Comparison of ENCODE assay signal across 10 mouse cellular contexts in genomic region chr9:44096536-44096935, GRCm38 (mm10). TPM values are rescaled to one million over a fixed set of nuclear protein-coding genes. Genes with fewer than 3 reads are reported as not detected.
A peak's percentile ranks its signal among the peaks of the same experiment; 100 is the strongest.
DNase-seq lines count a peak whose midpoint lies in the region; ATAC-seq and TF ChIP-seq lines count a peak whose summit lies in the region.
"Had no signal": no experiment of that assay in that cellular context is flagged by ENCODE, and none has a peak within 500 bp of the region (broad histone marks: within the 10 kb centered on the region; RNA-seq: fewer than 3 reads in every experiment).

No protein-coding gene starts in this region.

- peaks cover 20% of the 10 kb centered on the region; the same call in 1 of the 2 replicates for H3K36me3 ChIP-seq in kidney, embryonic 14.5 days (ENCODE audit: control insufficient read depth, insufficient read depth, low read length)
- no peaks in the 10 kb centered on the region; the same call in 1 of the 2 replicates for H3K36me3 ChIP-seq in embryonic facial prominence, embryonic 11.5 days (replicated peaks; ENCODE audit: control insufficient read depth, insufficient read depth, low read depth, low read length)
- H3K36me3 ChIP-seq in midbrain, postnatal 0 days (ENCODE audit: insufficient read depth, low read length), result no peaks in the 10 kb centered on the region

- H3K4me2 ChIP-seq in kidney, embryonic 14.5 days (replicated peaks; ENCODE audit: low read depth, low read length), result no peak overlapping the region
- no peak overlapping the region for H3K4me2 ChIP-seq in embryonic facial prominence, embryonic 11.5 days (ENCODE audit: low read depth, low read length)
- no peak overlapping the region for H3K4me2 ChIP-seq in midbrain, postnatal 0 days (ENCODE audit: low read depth, low read length, poor library complexity, severe bottlenecking)
- H3K4me2 ChIP-seq: stomach, embryonic 15.5 days had no signal

- 0 out of 2 replicates have a peak, but pooled peaks have one; percentile 8 for TF ChIP-seq CTCF in midbrain, postnatal 0 days (IDR thresholded peaks at IDR 0.05)

- H3K9ac ChIP-seq in kidney, embryonic 14.5 days (ENCODE audit: low read depth, low read length), result no peak overlapping the region
- H3K9ac ChIP-seq in embryonic facial prominence, embryonic 11.5 days (replicated peaks; ENCODE audit: low read length), result 0 out of 2 replicates have a peak overlapping the region, but pooled peaks have one; percentile 29
- no peak overlapping the region for H3K9ac ChIP-seq in midbrain, postnatal 0 days (replicated peaks; ENCODE audit: low read length, poor library complexity, severe bottlenecking)
- H3K9ac ChIP-seq: stomach, embryonic 15.5 days had no signal

- H3K4me1 ChIP-seq in kidney, embryonic 14.5 days (ENCODE audit: control insufficient read depth, insufficient read depth, low read length), result peaks cover 7% of the 10 kb centered on the region
- no peaks in the 10 kb centered on the region; the same call in 1 of the 2 replicates for H3K4me1 ChIP-seq in embryonic facial prominence, embryonic 11.5 days (ENCODE audit: control insufficient read depth, insufficient read depth, low read length)
- H3K4me1 ChIP-seq in midbrain, postnatal 0 days (ENCODE audit: insufficient read depth, low read length), result peaks cover 6% of the 10 kb centered on the region; the same call in 1 of the 2 replicates

- no peaks in the 10 kb centered on the region for H3K9me3 ChIP-seq in kidney, embryonic 14.5 days (ENCODE audit: control insufficient read depth, low read length)
- no peaks in the 10 kb centered on the region for H3K9me3 ChIP-seq in embryonic facial prominence, embryonic 11.5 days (replicated peaks; ENCODE audit: control insufficient read depth, low read length)
- H3K9me3 ChIP-seq in midbrain, postnatal 0 days (ENCODE audit: low read length), result no peaks in the 10 kb centered on the region
- H3K9me3 ChIP-seq: stomach, embryonic 15.5 days had no signal

- no peak overlapping the region for H3K4me3 ChIP-seq in kidney, embryonic 14.5 days (ENCODE audit: low read length)
- no peak overlapping the region for H3K4me3 ChIP-seq in embryonic facial prominence, embryonic 11.5 days (ENCODE audit: low read depth, low read length)
- no peak overlapping the region for H3K4me3 ChIP-seq in midbrain, postnatal 0 days (ENCODE audit: low read depth, low read length)
- H3K4me3 ChIP-seq: stomach, embryonic 15.5 days had no signal

- peak; percentile 56 for DNase-seq in kidney, adult 18-20 months
- no peak for DNase-seq in embryonic facial prominence, embryonic 11.5 days (ENCODE audit: low spot score)
- peak; percentile 57 for DNase-seq in heart, postnatal 4 days
- DNase-seq in midbrain, postnatal 0 days (ENCODE audit: low spot score), result peak; percentile 72
- no peak for DNase-seq in thymus, postnatal 25 days
- no peak for DNase-seq in spleen, postnatal 10 days (ENCODE audit: low spot score in 2 of 2)

- 44% methylated on average over 9 of the region's 9 CpGs for WGBS in kidney, embryonic 14.5 days
- 28% methylated on average over 9 of the region's 9 CpGs for WGBS in embryonic facial prominence, embryonic 11.5 days
- 12% methylated on average over 9 of the region's 9 CpGs for WGBS in midbrain, postnatal 0 days

- ATAC-seq in kidney, embryonic 14.5 days (ENCODE audit: low FRiP score, low TSS enrichment), result no peak
- ATAC-seq in embryonic facial prominence, embryonic 11.5 days (replicated peaks; ENCODE audit: insufficient number of reproducible peaks, low FRiP score, low TSS enrichment, low read depth), result no peak
- ATAC-seq in midbrain, postnatal 0 days (ENCODE audit: low FRiP score), result peak; percentile 67; the same call in 1 of the 2 replicates
- no peak for ATAC-seq in granulocyte monocyte progenitor cell, adult 5-6 weeks (replicated peaks; ENCODE audit: poor library complexity, severe bottlenecking)

- H3K27me3 ChIP-seq in kidney, embryonic 14.5 days (ENCODE audit: control insufficient read depth, insufficient read depth, low read length), result no peaks in the 10 kb centered on the region
- H3K27me3 ChIP-seq in embryonic facial prominence, embryonic 11.5 days (ENCODE audit: control insufficient read depth, insufficient read depth, low read length), result no peaks in the 10 kb centered on the region
- no peaks in the 10 kb centered on the region for H3K27me3 ChIP-seq in midbrain, postnatal 0 days (ENCODE audit: insufficient read depth, low read length)
- H3K27me3 ChIP-seq: stomach, embryonic 15.5 days had no signal

- H3K27ac ChIP-seq in kidney, embryonic 14.5 days (ENCODE audit: low read depth, low read length), result no peak overlapping the region
- H3K27ac ChIP-seq in embryonic facial prominence, embryonic 11.5 days (replicated peaks; ENCODE audit: low read depth, low read length), result no peak overlapping the region
- H3K27ac ChIP-seq in midbrain, postnatal 0 days (ENCODE audit: low read depth, low read length), result peak overlapping the region; percentile 59
- H3K27ac ChIP-seq: stomach, embryonic 15.5 days had no signal

RNA-seq across cellular contexts. Expression of gene Mfrp, which starts 5.0 kb away (rescaled TPM):
- polyA plus RNA-seq in kidney, embryonic 14.5 days (2014; fragmentation: Nextera tagmentation; extraction: Ambion mirVana), result 0.14 TPM in 1 of 2 replicates, not detected in the other
- 0.17 and 0.32 TPM in 2 replicates for polyA plus RNA-seq in embryonic facial prominence, embryonic 11.5 days (2014; fragmentation: Nextera tagmentation; extraction: Ambion mirVana)
- total RNA-seq in heart, postnatal 4 days (2021), result not detected
- total RNA-seq in midbrain, postnatal 0 days (2014; rRNA removed), result 0.19 and 2.8 TPM in 2 replicates
- polyA plus RNA-seq in midbrain, postnatal 0 days (2015; fragmentation: Nextera tagmentation; extraction: Ambion mirVana), result 0.05 TPM in 1 of 2 replicates, not detected in the other
- not detected in 2 replicates for total RNA-seq in granulocyte monocyte progenitor cell, adult 5-6 weeks (2014; fragmentation: Nextera tagmentation)
- total RNA-seq in granulocyte monocyte progenitor cell, adult 5-6 weeks (2017), result 0.15 TPM in 1 of 2 replicates, not detected in the other
- total RNA-seq: liver, adult 2 months had no signal
- polyA plus RNA-seq: liver, adult 2 months had no signal

RNA-seq across cellular contexts. Expression of gene C1qtnf5, which starts 10.5 kb away (rescaled TPM):
- polyA plus RNA-seq in kidney, embryonic 14.5 days (2014; fragmentation: Nextera tagmentation; extraction: Ambion mirVana), result 4.6 and 5.4 TPM in 2 replicates
- 0.53 and 0.56 TPM in 2 replicates for polyA plus RNA-seq in embryonic facial prominence, embryonic 11.5 days (2014; fragmentation: Nextera tagmentation; extraction: Ambion mirVana)
- total RNA-seq in heart, postnatal 4 days (2021), result 1 to 10 TPM; 8.5 to 9.7 TPM
- total RNA-seq in midbrain, postnatal 0 days (2014; rRNA removed), result 16.6 and 29.0 TPM in 2 replicates
- polyA plus RNA-seq in midbrain, postnatal 0 days (2015; fragmentation: Nextera tagmentation; extraction: Ambion mirVana), result 9.9 and 10.7 TPM in 2 replicates
- total RNA-seq in granulocyte monocyte progenitor cell, adult 5-6 weeks (2014; fragmentation: Nextera tagmentation), result not detected in 2 replicates
- not detected in 2 replicates for total RNA-seq in granulocyte monocyte progenitor cell, adult 5-6 weeks (2017)

RNA-seq across cellular contexts. Expression of gene Gm49380, which starts 16.8 kb away (rescaled TPM):
- 0.09 and 0.14 TPM in 2 replicates for polyA plus RNA-seq in kidney, embryonic 14.5 days (2014; fragmentation: Nextera tagmentation; extraction: Ambion mirVana)
- 0.08 TPM in 1 of 2 replicates, not detected in the other for polyA plus RNA-seq in embryonic facial prominence, embryonic 11.5 days (2014; fragmentation: Nextera tagmentation; extraction: Ambion mirVana)
- total RNA-seq in heart, postnatal 4 days (2021), result not detected
- total RNA-seq in midbrain, postnatal 0 days (2014; rRNA removed), result not detected in 2 replicates
- 0.07 and 0.27 TPM in 2 replicates for polyA plus RNA-seq in midbrain, postnatal 0 days (2015; fragmentation: Nextera tagmentation; extraction: Ambion mirVana)
- not detected in 2 replicates for total RNA-seq in granulocyte monocyte progenitor cell, adult 5-6 weeks (2014; fragmentation: Nextera tagmentation)
- not detected in 2 replicates for total RNA-seq in granulocyte monocyte progenitor cell, adult 5-6 weeks (2017)
- polyA plus RNA-seq: liver, adult 2 months had no signal

RNA-seq across cellular contexts. Expression of gene Rnf26, which starts 16.8 kb away (rescaled TPM):
- 51.1 and 78.4 TPM in 2 replicates for polyA plus RNA-seq in kidney, embryonic 14.5 days (2014; fragmentation: Nextera tagmentation; extraction: Ambion mirVana)
- polyA plus RNA-seq in embryonic facial prominence, embryonic 11.5 days (2014; fragmentation: Nextera tagmentation; extraction: Ambion mirVana), result 59.5 and 65.9 TPM in 2 replicates
- 10 to 100 TPM; 22.3 to 24.7 TPM for total RNA-seq in heart, postnatal 4 days (2021)
- total RNA-seq in midbrain, postnatal 0 days (2014; rRNA removed), result 13.0 and 15.0 TPM in 2 replicates
- polyA plus RNA-seq in midbrain, postnatal 0 days (2015; fragmentation: Nextera tagmentation; extraction: Ambion mirVana), result 33.4 and 34.1 TPM in 2 replicates
- 44.9 and 55.6 TPM in 2 replicates for total RNA-seq in granulocyte monocyte progenitor cell, adult 5-6 weeks (2014; fragmentation: Nextera tagmentation)
- 17.8 and 19.3 TPM in 2 replicates for total RNA-seq in granulocyte monocyte progenitor cell, adult 5-6 weeks (2017)

RNA-seq across cellular contexts. Expression of gene Usp2, which starts 29.7 kb away (rescaled TPM):
- polyA plus RNA-seq in kidney, embryonic 14.5 days (2014; fragmentation: Nextera tagmentation; extraction: Ambion mirVana), result 25.8 and 29.4 TPM in 2 replicates
- polyA plus RNA-seq in embryonic facial prominence, embryonic 11.5 days (2014; fragmentation: Nextera tagmentation; extraction: Ambion mirVana), result 12.7 and 13.1 TPM in 2 replicates
- total RNA-seq in heart, postnatal 4 days (2021), result 10 to 100 TPM; 72.6 to 79.0 TPM
- total RNA-seq in midbrain, postnatal 0 days (2014; rRNA removed), result 7.5 and 8.0 TPM in 2 replicates
- 14.5 and 15.1 TPM in 2 replicates for polyA plus RNA-seq in midbrain, postnatal 0 days (2015; fragmentation: Nextera tagmentation; extraction: Ambion mirVana)
- total RNA-seq in granulocyte monocyte progenitor cell, adult 5-6 weeks (2014; fragmentation: Nextera tagmentation), result 3.6 and 12.0 TPM in 2 replicates
- 1.2 and 3.1 TPM in 2 replicates for total RNA-seq in granulocyte monocyte progenitor cell, adult 5-6 weeks (2017)

Comparison
In these comparisons a context has a peak if more than half of its experiments do, and no peak if none do; other contexts are left out.
1. DNase-seq: peak in kidney, adult 18-20 months (single experiment), heart, postnatal 4 days (single experiment) and midbrain, postnatal 0 days (single experiment); none in embryonic facial prominence, embryonic 11.5 days (single experiment), thymus, postnatal 25 days (single experiment) and spleen, postnatal 10 days (0 of 2).
2. RNA of gene C1qtnf5, which starts 10.5 kb away (total RNA-seq): 16.6 to 29.0 TPM in midbrain, postnatal 0 days and 8.5 to 9.7 TPM in heart, postnatal 4 days; not detected in granulocyte monocyte progenitor cell, adult 5-6 weeks; every median in the first group is over 4 times any median in the second.